Mouse (Mus musculus): ENCODE measurements around the gene Tmem109.

Tmem109 gene

DNA sequence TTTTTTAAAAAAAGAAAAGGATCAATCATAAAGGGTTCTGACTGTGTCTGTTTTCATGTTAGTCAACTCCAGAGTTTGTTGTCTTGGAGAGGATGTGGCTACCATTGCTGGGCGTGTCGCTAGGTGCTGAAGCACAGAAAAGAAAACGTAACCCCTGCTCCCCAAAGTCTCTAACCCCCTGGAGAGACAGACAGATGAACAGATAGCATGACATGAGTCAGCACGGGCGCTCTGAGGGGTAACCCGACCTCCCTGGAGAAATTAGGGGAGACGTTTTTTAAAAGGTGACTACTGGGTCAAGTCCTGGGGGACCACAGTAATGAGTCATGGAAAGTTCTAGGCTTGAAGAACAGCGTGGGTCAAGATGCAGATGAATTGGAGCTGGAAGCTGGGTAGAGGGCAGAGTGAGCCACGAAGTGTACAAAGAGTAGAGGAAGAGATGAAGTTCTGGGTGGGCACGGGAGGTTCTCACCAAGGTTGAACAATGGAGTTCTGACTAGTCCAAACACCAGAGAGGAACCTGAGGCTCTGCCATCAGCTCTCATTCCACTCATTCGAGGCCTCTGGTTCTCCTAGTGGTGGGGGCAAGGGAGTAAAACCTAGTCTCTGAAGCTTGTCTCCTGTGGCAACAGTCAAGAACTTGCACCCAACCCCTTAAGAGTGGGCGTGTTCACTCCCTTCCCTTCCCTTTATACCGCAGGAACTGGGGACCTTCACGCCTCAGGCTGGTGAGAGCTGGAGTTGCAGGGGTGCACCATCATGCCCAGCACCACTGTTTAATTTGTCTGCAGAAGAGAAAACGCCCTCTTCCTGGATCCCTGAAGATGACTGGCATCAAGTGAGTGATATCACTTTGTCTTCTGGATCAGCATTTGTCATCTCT is 42.5 kb downstream of the Tmem109 start, which contains the start of gene Slc15a3:
Gene Slc15a3 (plus strand): TSS at position 718 of the 883 bp plus-strand sequence.
- DNase-seq = no peak

DNA sequence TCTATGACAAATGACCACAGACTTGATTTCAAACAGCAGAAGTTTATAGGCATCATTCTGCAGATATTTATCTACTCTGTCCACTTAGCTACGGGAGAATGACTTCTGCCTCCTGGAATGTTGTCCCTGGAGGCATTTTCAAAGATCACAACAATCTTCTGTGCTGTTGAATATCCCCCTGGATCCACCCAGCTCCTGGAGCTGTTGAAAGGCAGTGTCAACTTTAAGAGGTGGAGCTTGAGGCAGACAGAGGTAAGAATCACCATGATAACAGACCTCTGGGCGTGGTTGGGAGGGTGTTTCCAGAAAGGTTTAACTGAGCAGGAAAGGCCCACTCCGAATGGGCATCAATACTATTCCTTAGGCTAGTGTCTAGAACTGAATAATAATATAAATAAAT is 46.1 kb downstream of the Tmem109 start:
- DNase-seq = no peak

GRCm38 (mm10) chr19:10833611-10834010 is 48.2 kb downstream of the Tmem109 start:
- DNase-seq = no peak

DNA sequence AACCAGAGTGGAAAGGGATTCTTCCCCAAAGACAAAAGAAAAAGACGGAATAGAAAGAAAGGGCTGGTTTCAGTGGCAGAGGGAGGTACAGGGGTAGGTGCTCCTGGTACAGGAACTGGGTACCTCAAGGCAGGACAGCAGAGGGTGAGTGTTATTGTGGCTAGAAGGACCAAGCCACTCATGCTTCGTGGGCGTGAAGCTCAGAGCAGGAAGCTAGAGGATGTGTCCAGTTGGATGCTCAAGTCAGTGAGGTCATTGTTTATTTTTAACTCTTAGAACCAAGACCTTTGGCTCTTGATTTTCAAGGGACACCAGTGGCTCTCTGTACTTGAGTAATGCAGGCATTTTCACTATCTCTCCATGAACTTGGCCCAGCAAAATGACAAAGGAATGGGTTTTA is 49.8 kb downstream of the Tmem109 start:
- no peak for DNase-seq

DNA sequence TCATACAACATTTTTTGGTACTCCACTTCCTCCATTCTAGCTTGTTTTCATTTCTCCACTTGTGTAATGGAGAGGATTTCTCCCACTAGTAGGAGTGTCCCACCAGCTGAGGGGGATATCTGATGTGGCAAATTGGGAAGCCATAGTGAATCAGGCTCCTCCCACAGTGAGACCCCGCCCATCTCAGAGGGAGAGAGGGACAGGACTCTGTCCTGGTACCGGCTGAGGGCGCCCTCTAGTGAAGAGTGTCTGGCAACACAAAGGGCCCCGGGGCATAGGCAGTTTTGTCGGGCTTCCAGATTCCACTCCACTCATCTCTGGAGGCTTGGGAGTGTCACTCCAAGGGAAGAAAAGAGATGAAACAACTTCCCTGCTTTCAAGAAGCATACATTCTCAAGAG is 50.4 kb downstream of the Tmem109 start:
- DNase-seq = peak; percentile 73

- DNase-seq = no peak
Observed at GRCm38 (mm10) chr19:10829436-10830175, 52.2 kb downstream of the Tmem109 start, which contains the start of gene Cd6. TSS of gene Cd6 (minus strand) at chr19:10830058.

GRCm38 (mm10) chr19:10828321-10828720 is 53.5 kb downstream of the Tmem109 start:
- no peak for DNase-seq

- DNase-seq = no peak
Observed at GRCm38 (mm10) chr19:10824061-10824460, 57.7 kb downstream of the Tmem109 start.

DNA sequence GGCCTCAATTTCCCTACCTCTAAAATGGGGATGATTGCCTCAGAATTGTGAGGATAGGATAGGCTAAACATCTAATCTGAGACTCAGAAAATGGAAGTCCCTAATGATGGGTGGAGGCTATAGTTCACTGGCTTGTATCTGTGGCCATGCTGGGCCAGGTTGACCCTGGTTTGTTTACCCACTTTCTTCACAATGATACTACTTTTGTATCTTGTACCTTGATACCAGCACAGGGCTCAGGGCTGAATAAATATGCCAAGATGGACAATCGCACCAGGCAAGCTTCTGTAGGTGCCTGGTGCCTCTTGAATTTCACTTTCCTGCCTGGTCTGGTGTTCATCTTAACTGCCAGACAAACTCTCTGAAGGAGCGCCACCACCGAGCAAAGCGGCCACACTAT is 59.3 kb downstream of the Tmem109 start:
- no peak for DNase-seq

GRCm38 (mm10) chr19:10821319-10821718 is 60.5 kb downstream of the Tmem109 start:
- DNase-seq = no peak
